Mouse (Mus musculus) hindbrain, embryonic 14.5 days (tissue): Measurements from ENCODE around the gene Mfap3. TPM values are rescaled to one million over a fixed set of nuclear protein-coding genes. Genes with fewer than 3 reads are reported as not detected.
A peak's percentile ranks its signal among the peaks of the same experiment; 100 is the strongest.

Source experiments
- ATAC-seq: fragments of 200-750 bp; cut with Nextera tagmentation; 2 replicates; pipeline ENCODE4 v1.8.0; 2017; ENCODE audit warnings: moderate number of reproducible peaks, mild to moderate bottlenecking, moderate TSS enrichment, moderate library complexity; ENCODE audit not compliant: low FRiP score
- DNase-seq: peaks from one replicate; pipeline ENCODE4 v3.0.0-alpha.2; 2015; ENCODE audit warnings: low spot score
- H3K27ac ChIP-seq: fragments of 300-500 bp; sonication (generic); 2 replicates; pipeline ENCODE4 v1.5.1; 2014; ENCODE audit warnings: mild to moderate bottlenecking, moderate library complexity
- H3K27me3 ChIP-seq: fragments of 300-500 bp; sonication (generic); 2 replicates; pipeline ENCODE4 v1.6.1; 2014; ENCODE audit warnings: mild to moderate bottlenecking, low read length, mixed read lengths; ENCODE audit not compliant: control insufficient read depth, insufficient read depth
- H3K36me3 ChIP-seq: fragments of 300-500 bp; sonication (generic); replicated peaks from 2 replicates; pipeline ENCODE4 v1.6.1; 2014; ENCODE audit not compliant: control insufficient read depth, insufficient read depth
- H3K4me1 ChIP-seq: fragments of 300-500 bp; sonication (generic); replicated peaks from 2 replicates; pipeline ENCODE4 v1.6.1; 2014; ENCODE audit warnings: antibody characterized with exemption, low read length, mixed read lengths; ENCODE audit not compliant: control insufficient read depth, insufficient read depth
- H3K4me2 ChIP-seq: fragments of 300-500 bp; sonication (generic); replicated peaks from 2 replicates; pipeline ENCODE4 v1.6.1; 2014; ENCODE audit warnings: mild to moderate bottlenecking, moderate library complexity
- H3K4me3 ChIP-seq: fragments of 300-500 bp; sonication (generic); replicated peaks from 2 replicates; pipeline ENCODE4 v1.5.1; 2014; ENCODE audit warnings: mild to moderate bottlenecking, low read length
- H3K9ac ChIP-seq: fragments of 300-500 bp; sonication (generic); 2 replicates; pipeline ENCODE4 v1.6.1; 2014
- H3K9me3 ChIP-seq: fragments of 300-500 bp; sonication (generic); 2 replicates; pipeline ENCODE4 v1.6.1; 2016; ENCODE audit warnings: low read length; ENCODE audit not compliant: control insufficient read depth
- WGBS: fragments of 180-500 bp; shearing (Covaris S2); extraction: QIAGEN DNeasy Blood & Tissue Kit; methylation state at CpG from one replicate; pipeline ENCODE4 v1.1.7; 2014; 5-methylcytosine and 5-hydroxymethylcytosine counted together
- polyA plus RNA-seq: library from polyadenylated mRNA; unstranded; fragments of >200 nt; fragmentation: Nextera tagmentation; extraction: Ambion mirVana; gene quantifications from 2 replicates; pipeline ENCODE4 v1.2.1, GENCODE M21; 2014

Mfap3 gene
- polyA plus RNA-seq, 1 experiment from 2014 or later: 63.5 TPM

DNA sequence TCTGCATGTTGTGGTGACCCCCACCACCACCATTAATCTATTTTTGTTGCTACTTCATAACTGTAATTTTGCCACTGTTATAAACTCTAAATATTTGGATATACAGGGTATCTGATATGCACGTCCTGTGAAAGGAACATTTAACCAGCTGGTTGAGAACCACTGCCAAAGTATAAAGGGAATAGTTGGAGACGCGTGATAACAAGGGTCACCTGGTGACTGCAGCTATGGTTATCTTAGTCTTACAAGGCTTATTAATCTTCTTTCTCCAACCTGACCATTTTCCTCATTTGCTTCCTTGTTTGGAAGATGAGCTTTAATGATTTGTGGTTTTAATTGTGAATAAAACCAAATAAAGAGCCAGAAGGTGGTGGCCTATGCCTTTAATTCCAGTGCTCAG is 5.0 kb downstream of the Mfap3 start:
- ATAC-seq: no peak
- Histone ChIP-seq H3K4me1 (no peaks in the 10 kb centered on the region), H3K36me3 (peaks cover 7% of the 10 kb centered on the region), H3K9me3 (no peaks in the 10 kb centered on the region), H3K9ac (no peak overlapping the region), H3K27me3 (no peaks in the 10 kb centered on the region), H3K27ac (no peak overlapping the region), H3K4me2 (no peak overlapping the region), H3K4me3 (no peak overlapping the region)
- WGBS: 96% methylated on average over 3 of the region's 3 CpGs
- DNase-seq: no peak

DNA sequence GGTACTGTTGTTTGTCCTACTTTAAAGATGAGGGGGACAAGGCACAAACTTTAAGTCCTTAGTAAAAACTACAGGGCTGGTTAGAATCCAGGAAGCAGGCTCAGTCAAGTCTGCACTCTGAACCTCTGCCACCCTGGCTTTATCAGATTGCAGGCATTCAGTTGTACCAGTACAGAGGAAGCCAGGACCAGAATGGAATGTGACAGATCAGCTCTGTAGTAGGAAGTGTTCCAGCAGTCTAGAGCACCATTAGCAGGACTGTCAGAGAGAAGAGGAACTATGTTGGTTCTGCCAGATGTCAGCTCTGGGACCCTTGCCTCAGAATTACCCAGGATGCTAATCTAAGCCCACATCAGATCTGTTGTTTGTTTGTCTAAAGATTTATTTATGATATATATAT is 6.1 kb downstream of the Mfap3 start:
- Histone ChIP-seq H3K4me1 (no peaks in the 10 kb centered on the region), H3K36me3 (peaks cover 17% of the 10 kb centered on the region), H3K9me3 (no peaks in the 10 kb centered on the region), H3K27me3 (no peaks in the 10 kb centered on the region), H3K9ac (no peak overlapping the region), H3K4me2 (no peak overlapping the region), H3K27ac (no peak overlapping the region), H3K4me3 (no peak overlapping the region)
- ATAC-seq (no peak), DNase-seq (no peak)

DNA sequence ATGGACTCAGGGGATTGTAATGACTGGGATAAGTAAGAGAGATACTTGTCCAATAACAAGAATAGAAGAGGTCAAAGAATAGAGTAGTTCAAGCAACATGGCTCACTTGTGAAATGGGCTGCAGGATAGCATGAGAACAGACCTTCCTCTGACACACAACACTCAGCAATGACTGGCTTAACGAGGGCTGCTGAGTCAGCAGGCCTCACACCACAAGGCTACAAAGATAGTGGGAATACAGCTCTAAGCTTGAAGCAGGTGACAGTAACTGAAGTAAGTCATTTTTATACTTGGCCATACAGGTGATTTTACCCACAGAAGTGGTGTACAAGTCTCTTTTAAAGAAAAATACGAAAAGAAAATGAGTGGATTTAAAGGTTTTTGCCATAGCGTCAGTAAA is 7.4 kb downstream of the Mfap3 start:
- H3K4me3 ChIP-seq: no peak overlapping the region
- DNase-seq (no peak), ATAC-seq (no peak)
- H3K36me3 ChIP-seq: peaks cover 30% of the 10 kb centered on the region
- H3K27ac ChIP-seq: no peak overlapping the region
- H3K27me3 ChIP-seq: no peaks in the 10 kb centered on the region
- peaks cover 3% of the 10 kb centered on the region for H3K4me1 ChIP-seq
- H3K9ac ChIP-seq: no peak overlapping the region
- 89% methylated on average over 3 of the region's 3 CpGs for WGBS
- no peaks in the 10 kb centered on the region for H3K9me3 ChIP-seq
- no peak overlapping the region for H3K4me2 ChIP-seq

DNA sequence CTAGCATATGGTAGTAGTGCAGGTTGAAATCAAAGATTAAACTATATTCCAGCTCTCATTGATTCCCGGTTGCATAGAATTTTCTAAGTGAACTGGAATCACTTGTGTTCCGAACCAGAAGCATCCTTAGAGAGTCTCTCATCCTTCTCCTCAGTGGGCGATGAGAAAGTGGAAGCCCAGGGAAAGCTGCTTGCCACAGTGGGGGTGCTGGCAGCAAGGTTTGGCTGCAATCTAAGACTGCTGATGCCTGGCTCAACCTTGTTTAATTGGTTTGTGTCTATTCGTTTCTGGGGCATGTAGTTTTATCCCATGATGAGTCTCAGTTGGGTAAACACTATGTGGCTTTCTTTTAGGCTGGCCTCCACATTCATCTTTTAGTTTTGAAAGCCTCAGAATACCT is 9.0 kb downstream of the Mfap3 start:
- Histone ChIP-seq H3K27me3 (no peaks in the 10 kb centered on the region), H3K4me3 (no peak overlapping the region), H3K9ac (no peak overlapping the region), H3K4me2 (no peak overlapping the region), H3K4me1 (peaks cover 16% of the 10 kb centered on the region), H3K27ac (no peak overlapping the region), H3K9me3 (no peaks in the 10 kb centered on the region), H3K36me3 (peaks cover 36% of the 10 kb centered on the region)
- DNase-seq: no peak
- ATAC-seq: no peak
- 86% methylated on average over 4 of the region's 4 CpGs for WGBS

DNA sequence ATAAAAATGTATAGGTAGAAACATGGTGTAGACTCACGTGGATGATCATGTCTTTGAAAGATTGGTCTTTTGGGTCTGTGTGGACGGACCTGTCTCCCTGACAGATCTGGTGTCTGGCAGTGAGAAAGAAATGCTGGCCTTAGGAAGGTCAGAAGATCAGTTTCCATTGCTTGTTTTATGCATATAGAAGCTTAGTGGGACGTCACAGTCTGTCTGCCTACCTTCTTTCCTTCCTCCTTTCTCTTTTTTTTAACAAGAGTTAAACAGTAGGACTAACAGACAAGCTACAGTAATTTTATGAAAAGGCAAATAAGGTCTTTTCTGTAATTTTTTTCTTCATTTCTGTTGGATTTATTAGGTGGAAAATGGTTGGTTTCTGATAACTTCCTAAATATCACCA is 10.6 kb downstream of the Mfap3 start:
- no peak overlapping the region for H3K4me2 ChIP-seq
- WGBS: 96% methylated on average over 3 of the region's 3 CpGs
- ATAC-seq: no peak
- no peak overlapping the region for H3K9ac ChIP-seq
- peaks cover 16% of the 10 kb centered on the region for H3K4me1 ChIP-seq
- DNase-seq: no peak
- H3K27ac ChIP-seq: no peak overlapping the region
- no peak overlapping the region for H3K4me3 ChIP-seq
- peaks cover 50% of the 10 kb centered on the region for H3K36me3 ChIP-seq
- no peaks in the 10 kb centered on the region for H3K9me3 ChIP-seq
- no peaks in the 10 kb centered on the region for H3K27me3 ChIP-seq

DNA sequence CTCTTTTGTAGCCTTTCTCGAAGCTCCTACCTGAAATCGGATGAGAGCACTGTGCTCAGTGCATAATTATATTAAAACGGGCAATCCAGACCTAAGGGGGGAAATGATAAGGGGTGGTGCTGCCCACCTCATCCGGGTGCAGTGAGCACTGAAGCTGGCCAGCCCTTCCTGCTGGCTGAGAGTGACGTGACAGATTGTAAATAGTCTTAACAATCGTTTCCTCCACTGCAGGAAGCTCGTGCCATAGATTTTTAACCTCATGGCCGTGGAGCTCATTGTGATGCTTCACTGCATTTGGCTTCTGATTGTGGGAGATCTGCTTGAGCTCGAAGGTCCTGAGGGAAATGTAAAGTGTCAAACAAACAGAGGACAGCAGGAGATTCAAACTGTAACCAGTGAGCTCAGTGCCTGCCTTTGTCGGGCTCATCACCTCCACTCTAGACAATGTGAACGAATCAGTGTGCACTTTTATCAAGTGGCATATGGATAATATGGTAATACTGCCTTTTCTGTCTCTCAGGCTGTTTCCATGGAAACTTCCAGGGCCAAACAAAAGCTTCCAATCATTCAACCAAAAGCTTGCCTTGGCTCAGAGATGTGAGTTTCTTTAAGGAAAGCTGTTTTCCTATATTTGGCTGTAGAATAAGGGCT is 13.0 kb downstream of the Mfap3 start:
- peak; percentile 55 for DNase-seq
- H3K27me3 ChIP-seq: no peaks in the 10 kb centered on the region
- 9% methylated on average over 11 of the region's 11 CpGs for WGBS
- H3K27ac ChIP-seq: peak overlapping the region; percentile 84
- H3K36me3 ChIP-seq: peaks cover 50% of the 10 kb centered on the region
- peak overlapping the region; percentile 36; the same call in 1 of the 2 replicates for H3K9ac ChIP-seq
- H3K9me3 ChIP-seq: no peaks in the 10 kb centered on the region
- no peak overlapping the region for H3K4me3 ChIP-seq
- peak; percentile 77 for ATAC-seq
- H3K4me1 ChIP-seq: peaks cover 16% of the 10 kb centered on the region
- peak overlapping the region; percentile 17; the same call in 1 of the 2 replicates for H3K4me2 ChIP-seq

DNA sequence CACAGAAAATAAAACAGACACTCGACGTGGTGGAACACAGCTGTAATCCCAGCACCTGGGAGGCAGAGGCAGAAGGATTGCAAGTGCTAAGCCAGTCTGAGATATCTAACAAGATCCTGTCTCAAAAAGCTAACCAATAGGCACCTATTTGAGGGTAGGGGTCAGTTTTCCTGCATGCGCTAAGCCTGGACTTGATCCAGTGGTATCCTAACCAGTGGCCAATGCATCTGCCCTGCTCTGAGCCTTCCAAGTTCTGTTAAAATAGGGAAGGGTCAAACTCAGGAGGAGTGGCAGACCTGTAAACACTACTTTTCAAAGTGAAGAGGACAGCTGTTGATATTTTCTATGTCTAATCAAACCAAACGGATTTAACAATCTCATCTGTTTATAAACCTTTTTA is 13.8 kb downstream of the Mfap3 start:
- H3K27me3 ChIP-seq: no peaks in the 10 kb centered on the region
- peak overlapping the region; percentile 84 for H3K27ac ChIP-seq
- no peak overlapping the region for H3K4me3 ChIP-seq
- 85% methylated on average over 4 of the region's 4 CpGs for WGBS
- DNase-seq (no peak), ATAC-seq (no peak)
- H3K9me3 ChIP-seq: no peaks in the 10 kb centered on the region
- no peak overlapping the region for H3K9ac ChIP-seq
- H3K36me3 ChIP-seq: peaks cover 50% of the 10 kb centered on the region
- peaks cover 16% of the 10 kb centered on the region for H3K4me1 ChIP-seq
- no peak overlapping the region for H3K4me2 ChIP-seq

DNA sequence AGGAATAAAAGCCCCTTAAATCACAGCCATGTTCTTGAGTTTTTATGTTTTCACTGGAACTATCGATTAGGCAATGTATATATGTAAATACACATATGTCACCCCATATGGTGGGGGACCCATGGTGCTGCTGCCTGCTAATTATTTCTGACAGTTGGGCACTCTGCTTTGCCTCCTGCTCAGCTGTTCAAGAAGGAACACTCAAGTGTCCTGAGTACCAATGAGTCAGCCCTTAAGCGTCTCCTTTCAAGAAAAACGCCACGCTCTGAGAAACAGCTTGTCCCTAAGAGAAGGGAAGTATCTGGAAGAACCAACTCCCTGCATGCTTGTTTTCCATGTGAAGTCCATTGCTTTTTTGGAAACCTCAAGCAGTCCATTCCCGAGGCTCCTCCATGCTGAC is 17.4 kb downstream of the Mfap3 start:
- Histone ChIP-seq H3K27me3 (no peaks in the 10 kb centered on the region), H3K4me2 (no peak overlapping the region), H3K4me1 (peaks cover 13% of the 10 kb centered on the region), H3K9me3 (no peaks in the 10 kb centered on the region), H3K9ac (no peak overlapping the region), H3K36me3 (peaks cover 20% of the 10 kb centered on the region), H3K4me3 (no peak overlapping the region), H3K27ac (no peak overlapping the region)
- WGBS: 82% methylated on average over 5 of the region's 5 CpGs
- no peak for ATAC-seq
- DNase-seq: no peak

DNA sequence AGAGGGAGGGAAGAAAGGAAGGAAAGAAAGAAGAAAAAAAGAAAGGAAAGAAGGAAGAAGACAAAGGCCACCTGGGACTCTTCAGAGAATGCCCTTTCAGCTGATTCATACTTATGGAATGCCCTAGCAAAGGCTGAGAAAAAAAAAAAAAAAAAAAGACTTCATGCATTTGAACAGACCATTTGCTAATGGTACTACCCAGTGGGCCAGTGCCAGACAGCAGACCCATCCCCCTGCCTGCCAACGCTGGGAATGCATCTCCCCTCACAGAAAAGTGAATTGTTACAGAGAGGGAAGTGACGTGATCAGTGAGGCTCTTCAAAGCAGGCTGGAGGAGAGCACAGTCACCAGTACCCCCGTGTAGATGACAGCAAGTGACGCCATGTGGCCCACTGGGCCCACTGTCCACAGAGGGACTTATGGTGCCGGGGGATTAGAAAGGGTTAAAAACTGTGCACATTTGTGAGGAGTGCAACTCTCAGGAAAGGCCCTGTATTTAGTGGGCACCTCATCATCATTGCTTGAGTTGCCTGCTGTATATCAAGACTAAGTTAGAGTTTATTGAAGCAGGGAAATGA is 21.5 kb downstream of the Mfap3 start:
- no peak overlapping the region for H3K4me3 ChIP-seq
- H3K27ac ChIP-seq: no peak overlapping the region
- H3K4me1 ChIP-seq: no peaks in the 10 kb centered on the region
- no peaks in the 10 kb centered on the region for H3K36me3 ChIP-seq
- no peaks in the 10 kb centered on the region for H3K9me3 ChIP-seq
- no peak overlapping the region for H3K9ac ChIP-seq
- WGBS: 71% methylated on average over 5 of the region's 5 CpGs
- ATAC-seq (no peak), DNase-seq (no peak)
- H3K4me2 ChIP-seq: no peak overlapping the region
- H3K27me3 ChIP-seq: no peaks in the 10 kb centered on the region

DNA sequence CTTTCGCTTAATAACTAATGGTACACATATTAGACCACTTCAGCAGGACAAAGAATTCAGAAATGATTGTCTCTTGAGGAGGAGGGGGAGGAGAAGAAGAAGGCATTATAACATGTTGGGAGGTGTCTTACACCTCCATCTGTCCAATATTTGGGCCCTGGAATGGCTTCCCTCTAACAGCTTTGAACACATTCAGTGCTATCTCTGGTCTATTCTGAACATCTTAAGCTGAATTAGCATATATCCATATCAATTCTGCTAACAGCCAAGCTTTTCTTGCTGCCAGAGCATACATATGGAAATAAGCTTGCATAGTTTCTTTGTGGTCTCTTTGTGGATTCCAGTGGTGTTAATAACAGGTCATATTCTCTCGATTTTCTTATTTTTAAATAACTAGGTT is 22.2 kb downstream of the Mfap3 start:
- H3K9ac ChIP-seq: no peak overlapping the region
- H3K36me3 ChIP-seq: no peaks in the 10 kb centered on the region
- no peaks in the 10 kb centered on the region for H3K9me3 ChIP-seq
- no peak overlapping the region for H3K27ac ChIP-seq
- no peak overlapping the region for H3K4me3 ChIP-seq
- H3K4me1 ChIP-seq: no peaks in the 10 kb centered on the region
- H3K27me3 ChIP-seq: no peaks in the 10 kb centered on the region
- 77% methylated on average over 2 of the region's 2 CpGs for WGBS
- H3K4me2 ChIP-seq: no peak overlapping the region
- ATAC-seq (no peak), DNase-seq (no peak)
